ENCODE assay signal across 23 mouse cellular contexts in the genomic region with DNA sequence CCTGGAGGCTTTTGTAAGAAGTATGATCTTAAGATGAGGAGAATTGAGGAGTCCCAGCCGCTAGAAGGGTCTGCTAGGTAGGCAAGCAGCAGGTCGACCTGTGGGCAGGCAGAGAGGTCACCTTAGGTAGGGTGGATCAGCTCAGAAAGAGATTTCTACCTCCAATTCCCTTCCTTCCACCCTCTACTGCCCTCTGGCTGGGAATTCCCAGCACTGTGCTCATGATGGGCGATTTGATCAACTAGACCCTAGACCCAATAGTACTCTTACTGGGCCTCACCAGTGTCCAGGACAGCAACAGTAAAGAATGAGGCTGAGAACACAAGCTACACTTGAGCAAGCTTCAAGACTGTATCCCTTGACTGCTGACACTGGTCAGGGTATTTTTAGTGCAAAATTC. TPM values are rescaled to one million over a fixed set of nuclear protein-coding genes. Genes with fewer than 3 reads are reported as not detected.
DNase-seq lines count a peak whose midpoint lies in the region; TF ChIP-seq lines count a peak whose summit lies in the region.
"Had no signal": no experiment of that assay in that cellular context is flagged by ENCODE, and none has a peak within 500 bp of the region (broad histone marks: within the 10 kb centered on the region; RNA-seq: fewer than 3 reads in every experiment).

No protein-coding gene starts in this region.

- H3K4me3 ChIP-seq in gastrocnemius, adult 2 months, result no peak overlapping the region
- H3K4me3 ChIP-seq in layer of hippocampus, adult 2 months, result no peak overlapping the region
- H3K4me3 ChIP-seq: embryonic facial prominence, embryonic 13.5 days; forebrain, embryonic 13.5 days; heart, embryonic 10.5 days; heart, embryonic 15.5 days; hindbrain, embryonic 10.5 days; hindbrain, embryonic 15.5 days had no signal

- no peak for DNase-seq in gastrocnemius, adult 2 months
- DNase-seq in gastrocnemius, postnatal 25 days, result no peak
- DNase-seq in layer of hippocampus, adult 2 months (ENCODE audit: low spot score in 2 of 2), result no peak
- DNase-seq in layer of hippocampus, adult 11-12 months (ENCODE audit: low spot score), result no peak
- DNase-seq in testis, postnatal 10 days (ENCODE audit: low spot score), result peak; percentile 45
- no peak for DNase-seq in testis, postnatal 14 days (ENCODE audit: low spot score)
- no peak for DNase-seq in right cerebral cortex, postnatal 4 days
- DNase-seq: adrenal gland, adult 8-10 months; adrenal gland, postnatal 36 days; cerebellum, adult 11 months; cerebellum, adult 8-10 months; cerebellum, postnatal 25 days; heart, adult 18-20 months had no signal

- TF ChIP-seq CTCF in gastrocnemius, adult 2 months (IDR thresholded peaks at IDR 0.05), result peak; percentile 9; the same call in 1 of the 2 replicates
- peak; percentile 64 for TF ChIP-seq CTCF in layer of hippocampus, adult 2 months (conservative IDR thresholded peaks at IDR 0.05)

- intact Hi-C loops in gastrocnemius, adult 2 months (cut with DNase I), result no loop called here

- peak overlapping the region; percentile 40; the same call in 1 of the 2 replicates for H3K27ac ChIP-seq in gastrocnemius, adult 2 months
- H3K27ac ChIP-seq in layer of hippocampus, adult 2 months, result no peak overlapping the region
- H3K27ac ChIP-seq: embryonic facial prominence, embryonic 13.5 days; forebrain, embryonic 13.5 days; heart, embryonic 10.5 days; heart, embryonic 15.5 days; hindbrain, embryonic 10.5 days; hindbrain, embryonic 15.5 days had no signal

RNA-seq across cellular contexts. Expression of gene Drp2, which starts 23.0 kb away (rescaled TPM):
- 1 to 10 TPM; 3.2 to 3.4 TPM for total RNA-seq in gastrocnemius, adult 2 months (2021)
- total RNA-seq in gastrocnemius, postnatal 25 days (2021), result 1 to 10 TPM; 6.6 to 8.2 TPM
- total RNA-seq in layer of hippocampus, adult 2 months (2021), result 10 to 100 TPM; 41.8 to 45.1 TPM

RNA-seq across cellular contexts. Expression of gene Taf7l, which starts 49.0 kb away (rescaled TPM):
- total RNA-seq in gastrocnemius, adult 2 months (2021), result not detected
- total RNA-seq in gastrocnemius, postnatal 25 days (2021), result not detected
- not detected for total RNA-seq in layer of hippocampus, adult 2 months (2021)
- total RNA-seq: adrenal gland, adult 8-10 months; adrenal gland, postnatal 36 days; CH12.LX; gastrocnemius, adult 8-10 months; gastrocnemius, postnatal 4 days; heart, adult 18-20 months; heart, postnatal 25 days had no signal

Comparison
In these comparisons a context has a peak if more than half of its experiments do, and no peak if none do; other contexts are left out.
1. RNA of gene Drp2, which starts 23.0 kb away (total RNA-seq): 41.8 to 45.1 TPM in layer of hippocampus, adult 2 months; 6.6 to 8.2 TPM in gastrocnemius, postnatal 25 days and 3.2 to 3.4 TPM in gastrocnemius, adult 2 months; every median in the first group is over 4 times any median in the second.